Mouse (Mus musculus) limb, embryonic 15.5 days (tissue): Measurements from ENCODE around the gene Wdr5. TPM values are rescaled to one million over a fixed set of nuclear protein-coding genes. Genes with fewer than 3 reads are reported as not detected.

Experiments used
- ATAC-seq: fragments of 200-750 bp; cut with Nextera tagmentation; 2 replicates; pipeline ENCODE4 v1.8.0; 2017; ENCODE audit warnings: low read depth, moderate TSS enrichment; ENCODE audit not compliant: insufficient number of reproducible peaks, low FRiP score, low TSS enrichment
- H3K27ac ChIP-seq: fragments of 300-500 bp; sonication (generic); 2 replicates; pipeline ENCODE4 v1.5.1; 2015; ENCODE audit warnings: moderate library complexity, mild to moderate bottlenecking, inconsistent platforms
- H3K27me3 ChIP-seq: fragments of 300-500 bp; sonication (generic); 2 replicates; pipeline ENCODE4 v1.6.1; 2015; ENCODE audit warnings: inconsistent platforms
- H3K36me3 ChIP-seq: fragments of 300-500 bp; sonication (generic); 2 replicates; pipeline ENCODE4 v1.6.1; 2015; ENCODE audit warnings: inconsistent platforms
- H3K4me1 ChIP-seq: fragments of 300-500 bp; sonication (generic); 2 replicates; pipeline ENCODE4 v1.6.1; 2015; ENCODE audit warnings: inconsistent platforms
- H3K4me2 ChIP-seq: fragments of 300-500 bp; sonication (generic); 2 replicates; pipeline ENCODE4 v1.6.1; 2015; ENCODE audit warnings: mild to moderate bottlenecking, inconsistent platforms
- H3K4me3 ChIP-seq: fragments of 300-500 bp; sonication (generic); 2 replicates; pipeline ENCODE4 v1.5.1; 2015; ENCODE audit warnings: mild to moderate bottlenecking, inconsistent platforms
- H3K9ac ChIP-seq: fragments of 300-500 bp; sonication (generic); 2 replicates; pipeline ENCODE4 v1.6.1; 2015; ENCODE audit warnings: inconsistent platforms
- H3K9me3 ChIP-seq: fragments of 300-500 bp; sonication (generic); 2 replicates; pipeline ENCODE4 v1.6.1; 2016; ENCODE audit warnings: inconsistent platforms
- WGBS: fragments of 180-500 bp; shearing (Covaris S2); methylation state at CpG from one replicate; pipeline ENCODE4 v1.1.7; 2015; 5-methylcytosine and 5-hydroxymethylcytosine counted together
- polyA plus RNA-seq: library from polyadenylated mRNA; unstranded; fragments of >200 nt; fragmentation: Nextera tagmentation; extraction: Ambion mirVana; gene quantifications from 2 replicates; pipeline ENCODE4 v1.2.1, GENCODE M21; 2015

Gene Wdr5
- polyA plus RNA-seq = 51.2 and 51.7 TPM in 2 replicates

DNA sequence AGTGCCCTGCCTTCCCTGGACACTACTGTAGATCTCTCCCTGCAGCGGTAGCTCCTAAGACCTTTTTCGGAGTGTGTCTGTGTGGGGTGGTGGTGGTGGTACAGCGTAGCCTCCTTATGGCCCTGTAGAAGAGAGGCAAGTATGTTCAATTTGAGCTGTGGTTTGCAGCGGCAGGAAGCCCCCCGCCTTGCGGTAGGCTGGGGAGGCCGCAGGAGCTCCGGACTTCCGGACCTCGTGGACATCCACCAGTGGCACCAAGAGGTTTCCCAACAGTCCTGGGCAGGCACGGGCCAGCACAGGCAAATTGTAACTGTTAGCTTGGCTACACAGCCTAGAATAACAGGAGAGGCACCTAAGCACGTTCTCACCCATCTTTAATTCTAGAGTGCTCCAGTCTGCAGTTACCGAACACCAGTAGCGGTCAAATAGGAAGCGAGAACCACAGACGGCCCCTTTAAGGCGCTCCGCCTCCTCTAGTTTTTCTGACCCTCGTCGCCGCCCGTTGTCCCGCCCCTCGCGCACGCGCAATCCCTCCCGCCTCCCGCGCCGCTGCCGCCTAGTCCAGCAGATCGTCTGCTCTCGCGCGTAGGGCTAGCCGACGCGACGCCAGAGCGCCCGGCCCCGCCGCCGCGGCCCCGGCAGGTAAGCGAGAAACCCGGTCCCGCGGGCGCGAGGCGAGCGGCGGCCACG, at the start of gene Wdr5:
TSS of gene Wdr5 (plus strand) at position 519 of the 690 bp plus-strand sequence.
- H3K4me3 ChIP-seq = peak within 1 kb of the TSS; percentile 95
- peaks cover 26% of the 10 kb centered on the region for H3K4me1 ChIP-seq
- no peaks in the 10 kb centered on the region for H3K27me3 ChIP-seq
- under 1% methylated on average over 57 of the region's 57 CpGs for WGBS
- peak within 1 kb of the TSS; percentile 95 for H3K9ac ChIP-seq
- peak within 1 kb of the TSS; percentile 95 for H3K27ac ChIP-seq
- H3K36me3 ChIP-seq = peaks cover 16% of the 10 kb centered on the region
- no peaks in the 10 kb centered on the region for H3K9me3 ChIP-seq
- peak; percentile 86 for ATAC-seq
- peak within 1 kb of the TSS; percentile 81 for H3K4me2 ChIP-seq

- no peak overlapping the region for H3K4me3 ChIP-seq
- ATAC-seq = no peak
- 0 out of 2 replicates have a peak overlapping the region, but pooled peaks have one; percentile 2 for H3K27ac ChIP-seq
- H3K4me1 ChIP-seq = peaks cover 63% of the 10 kb centered on the region
- WGBS = 59% methylated on average over 4 of the region's 4 CpGs
- no peaks in the 10 kb centered on the region for H3K9me3 ChIP-seq
- no peak overlapping the region for H3K9ac ChIP-seq
- H3K27me3 ChIP-seq = no peaks in the 10 kb centered on the region
- peaks cover 39% of the 10 kb centered on the region for H3K36me3 ChIP-seq
- H3K4me2 ChIP-seq = no peak overlapping the region
Observed at GRCm38 (mm10) chr2:27469292-27469990, 45.5 kb upstream of the Wdr5 start.

- ATAC-seq = no peak
- no peaks in the 10 kb centered on the region for H3K9me3 ChIP-seq
- H3K27ac ChIP-seq = no peak overlapping the region
- WGBS = 60% methylated on average over 3 of the region's 3 CpGs
- H3K9ac ChIP-seq = no peak overlapping the region
- H3K27me3 ChIP-seq = no peaks in the 10 kb centered on the region
- H3K4me3 ChIP-seq = no peak overlapping the region
- H3K4me1 ChIP-seq = peaks cover 64% of the 10 kb centered on the region
- H3K4me2 ChIP-seq = no peak overlapping the region
- peaks cover 35% of the 10 kb centered on the region for H3K36me3 ChIP-seq
Observed at GRCm38 (mm10) chr2:27469991-27470355, 45.0 kb upstream of the Wdr5 start.

- ATAC-seq = no peak
- peaks cover 64% of the 10 kb centered on the region for H3K4me1 ChIP-seq
- H3K4me3 ChIP-seq = no peak overlapping the region
- no peak overlapping the region for H3K27ac ChIP-seq
- peaks cover 31% of the 10 kb centered on the region for H3K36me3 ChIP-seq
- no peak overlapping the region for H3K9ac ChIP-seq
- 91% methylated on average over 2 of the region's 2 CpGs for WGBS
- H3K4me2 ChIP-seq = no peak overlapping the region
- no peaks in the 10 kb centered on the region for H3K9me3 ChIP-seq
- H3K27me3 ChIP-seq = no peaks in the 10 kb centered on the region
Observed at GRCm38 (mm10) chr2:27470535-27470934, 44.4 kb upstream of the Wdr5 start.

- Histone ChIP-seq H3K4me2 (no peak overlapping the region), H3K9me3 (no peaks in the 10 kb centered on the region), H3K9ac (0 out of 2 replicates have a peak overlapping the region, but pooled peaks have one; percentile 10), H3K4me1 (peaks cover 65% of the 10 kb centered on the region), H3K27ac (peak overlapping the region; percentile 43; the same call in 1 of the 2 replicates), H3K27me3 (no peaks in the 10 kb centered on the region), H3K36me3 (peaks cover 26% of the 10 kb centered on the region), H3K4me3 (no peak overlapping the region)
- ATAC-seq = no peak
Observed at GRCm38 (mm10) chr2:27471170-27471584, 43.8 kb upstream of the Wdr5 start.

- Histone ChIP-seq H3K9me3 (no peaks in the 10 kb centered on the region), H3K4me3 (peak overlapping the region; percentile 99), H3K36me3 (peaks cover 13% of the 10 kb centered on the region), H3K27ac (no peak overlapping the region), H3K27me3 (no peaks in the 10 kb centered on the region), H3K4me2 (peak overlapping the region; percentile 73), H3K4me1 (peaks cover 62% of the 10 kb centered on the region), H3K9ac (no peak overlapping the region)
- no peak for ATAC-seq
- WGBS = 53% methylated on average over 7 of the region's 7 CpGs
Observed at GRCm38 (mm10) chr2:27473061-27473765, 41.7 kb upstream of the Wdr5 start.

DNA sequence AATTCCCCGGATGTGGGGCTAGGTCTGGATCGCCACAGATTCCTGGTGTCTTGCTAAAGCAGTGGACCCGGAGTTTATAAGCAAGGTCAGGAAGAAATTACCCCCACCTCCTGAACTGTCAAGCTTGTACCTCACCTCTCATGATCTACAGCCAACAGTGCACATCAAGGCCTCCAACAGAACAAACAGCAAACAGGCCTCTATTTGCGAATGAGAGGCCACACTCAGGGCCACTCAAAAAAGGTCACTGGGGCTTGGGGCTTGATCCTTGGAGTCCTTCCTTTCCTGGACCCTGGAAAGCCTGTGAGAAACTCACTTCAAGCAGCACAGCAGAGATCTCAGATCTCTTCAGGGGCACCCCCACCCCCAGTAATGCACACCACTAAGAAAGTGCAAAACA, 41.0 kb upstream of the Wdr5 start:
- peak overlapping the region; percentile 90; the same call in 1 of the 2 replicates for H3K9ac ChIP-seq
- peak overlapping the region; percentile 73 for H3K4me2 ChIP-seq
- no peaks in the 10 kb centered on the region for H3K27me3 ChIP-seq
- no peak for ATAC-seq
- H3K36me3 ChIP-seq = peaks cover 11% of the 10 kb centered on the region; the same call in 1 of the 2 replicates
- H3K27ac ChIP-seq = no peak overlapping the region
- H3K9me3 ChIP-seq = no peaks in the 10 kb centered on the region
- peaks cover 62% of the 10 kb centered on the region for H3K4me1 ChIP-seq
- peak overlapping the region; percentile 99 for H3K4me3 ChIP-seq
- 19% methylated on average over 4 of the region's 4 CpGs for WGBS

- Histone ChIP-seq H3K9ac (peak overlapping the region; percentile 90), H3K27me3 (no peaks in the 10 kb centered on the region), H3K4me1 (peaks cover 53% of the 10 kb centered on the region), H3K27ac (peak overlapping the region; percentile 96), H3K9me3 (no peaks in the 10 kb centered on the region), H3K4me3 (peak overlapping the region; percentile 99), H3K36me3 (peaks cover 11% of the 10 kb centered on the region; the same call in 1 of the 2 replicates), H3K4me2 (peak overlapping the region; percentile 73)
- WGBS = under 1% methylated on average over 70 of the region's 84 CpGs
- ATAC-seq = peak; percentile 19; the same call in 1 of the 2 replicates
Observed at GRCm38 (mm10) chr2:27474621-27475484, 40.1 kb upstream of the Wdr5 start.

GRCm38 (mm10) chr2:27475495-27476302, 39.3 kb upstream of the Wdr5 start:
- peak overlapping the region; percentile 96 for H3K27ac ChIP-seq
- H3K27me3 ChIP-seq = no peaks in the 10 kb centered on the region
- peak overlapping the region; percentile 99 for H3K4me3 ChIP-seq
- peak overlapping the region; percentile 73 for H3K4me2 ChIP-seq
- ATAC-seq = peak; percentile 98
- peaks cover 11% of the 10 kb centered on the region; the same call in 1 of the 2 replicates for H3K36me3 ChIP-seq
- under 1% methylated on average over 88 of the region's 96 CpGs for WGBS
- no peaks in the 10 kb centered on the region for H3K9me3 ChIP-seq
- peaks cover 45% of the 10 kb centered on the region for H3K4me1 ChIP-seq
- H3K9ac ChIP-seq = peak overlapping the region; percentile 90

- Histone ChIP-seq H3K27ac (peak overlapping the region; percentile 96), H3K9me3 (no peaks in the 10 kb centered on the region), H3K4me2 (peak overlapping the region; percentile 73), H3K36me3 (peaks cover 11% of the 10 kb centered on the region; the same call in 1 of the 2 replicates), H3K4me1 (peaks cover 36% of the 10 kb centered on the region), H3K27me3 (no peaks in the 10 kb centered on the region), H3K4me3 (peak overlapping the region; percentile 99), H3K9ac (peak overlapping the region; percentile 56)
- ATAC-seq = no peak
- 26% methylated on average over 11 of the region's 11 CpGs for WGBS
Observed at GRCm38 (mm10) chr2:27476303-27477192, 38.4 kb upstream of the Wdr5 start.
